Mouse (Mus musculus) neural tube, embryonic 11.5 days (tissue): ENCODE measurements around the gene Prr5l. TPM values are rescaled to one million over a fixed set of nuclear protein-coding genes. Genes with fewer than 3 reads are reported as not detected.

Source experiments
- ATAC-seq: fragments of 200-750 bp; cut with Nextera tagmentation; 2 replicates; pipeline ENCODE4 v1.8.0; 2017; ENCODE audit warnings: moderate number of reproducible peaks, mild to moderate bottlenecking, moderate TSS enrichment, moderate library complexity; ENCODE audit not compliant: insufficient read depth, low FRiP score, low TSS enrichment
- DNase-seq: peaks from one replicate; pipeline ENCODE4 v3.0.0-alpha.2; 2015; ENCODE audit warnings: low spot score
- H3K27ac ChIP-seq: fragments of 300-500 bp; sonication (generic); 2 replicates; pipeline ENCODE4 v1.5.1; 2014; ENCODE audit warnings: low read depth, mild to moderate bottlenecking, low read length
- H3K27me3 ChIP-seq: fragments of 300-500 bp; sonication (generic); 2 replicates; pipeline ENCODE4 v1.6.1; 2014; ENCODE audit warnings: mild to moderate bottlenecking, low read length, mixed read lengths; ENCODE audit not compliant: control insufficient read depth, insufficient read depth
- H3K36me3 ChIP-seq: fragments of 300-500 bp; sonication (generic); 2 replicates; pipeline ENCODE4 v1.6.1; 2014; ENCODE audit warnings: mild to moderate bottlenecking, low read length, moderate library complexity, mixed read lengths; ENCODE audit not compliant: control insufficient read depth, insufficient read depth
- H3K4me1 ChIP-seq: fragments of 300-500 bp; sonication (generic); 2 replicates; pipeline ENCODE4 v1.6.1; 2014; ENCODE audit warnings: low read length, mixed read lengths; ENCODE audit not compliant: control insufficient read depth, insufficient read depth
- H3K4me2 ChIP-seq: fragments of 300-500 bp; sonication (generic); 2 replicates; pipeline ENCODE4 v1.6.1; 2014; ENCODE audit warnings: low read depth, mild to moderate bottlenecking, moderate library complexity
- H3K4me3 ChIP-seq: fragments of 300-500 bp; sonication (generic); 2 replicates; pipeline ENCODE4 v1.5.1; 2014; ENCODE audit warnings: low read depth, low read length
- H3K9ac ChIP-seq: fragments of 300-500 bp; sonication (generic); 2 replicates; pipeline ENCODE4 v1.6.1; 2014; ENCODE audit warnings: mild to moderate bottlenecking, low read length
- H3K9me3 ChIP-seq: fragments of 300-500 bp; sonication (generic); 2 replicates; pipeline ENCODE4 v1.6.1; 2016; ENCODE audit warnings: low read length; ENCODE audit not compliant: control insufficient read depth
- WGBS: fragments of 180-500 bp; shearing (Covaris S2); extraction: QIAGEN DNeasy Blood & Tissue Kit; methylation state at CpG from one replicate; pipeline ENCODE4 v1.1.7; 2014; 5-methylcytosine and 5-hydroxymethylcytosine counted together
- polyA plus RNA-seq: library from polyadenylated mRNA; unstranded; fragments of >200 nt; fragmentation: Nextera tagmentation; extraction: Ambion mirVana; gene quantifications from 2 replicates; pipeline ENCODE4 v1.2.1, GENCODE M21; 2014

Gene Prr5l
- polyA plus RNA-seq, 1 experiment from 2014 or later: 11.5 TPM

- Histone ChIP-seq H3K27ac (peak overlapping the region; percentile 51), H3K4me2 (no peak overlapping the region), H3K9ac (peak overlapping the region; percentile 1; the same call in 1 of the 2 replicates), H3K9me3 (no peaks in the 10 kb centered on the region), H3K36me3 (no peaks in the 10 kb centered on the region), H3K4me1 (peaks cover 4% of the 10 kb centered on the region; the same call in 1 of the 2 replicates), H3K4me3 (no peak overlapping the region), H3K27me3 (no peaks in the 10 kb centered on the region)
- ATAC-seq (peak; percentile 88), DNase-seq (peak; percentile 67)
- WGBS: 32% methylated on average over 8 of the region's 8 CpGs
These were observed 160.2 kb downstream of the Prr5l start for GRCm38 (mm10) chr2:101722370-101723332.

- WGBS: 89% methylated on average over 4 of the region's 4 CpGs
- H3K4me2 ChIP-seq: no peak overlapping the region
These were observed 161.0 kb downstream of the Prr5l start for GRCm38 (mm10) chr2:101721835-101722234.

GRCm38 (mm10) chr2:101717162-101717561, 165.7 kb downstream of the Prr5l start:
- H3K9me3 ChIP-seq: no peaks in the 10 kb centered on the region
- H3K27ac ChIP-seq: no peak overlapping the region
- H3K36me3 ChIP-seq: no peaks in the 10 kb centered on the region

More at GRCm38 (mm10) chr2:101721835-101722234, 161.0 kb downstream of the Prr5l start:
- ATAC-seq: no peak
- H3K36me3 ChIP-seq: no peaks in the 10 kb centered on the region
- H3K27me3 ChIP-seq: no peaks in the 10 kb centered on the region
- no peak overlapping the region for H3K4me3 ChIP-seq
- peaks cover 4% of the 10 kb centered on the region; the same call in 1 of the 2 replicates for H3K4me1 ChIP-seq
- no peak for DNase-seq
- no peaks in the 10 kb centered on the region for H3K9me3 ChIP-seq
- H3K27ac ChIP-seq: no peak overlapping the region
- H3K9ac ChIP-seq: no peak overlapping the region

DNA sequence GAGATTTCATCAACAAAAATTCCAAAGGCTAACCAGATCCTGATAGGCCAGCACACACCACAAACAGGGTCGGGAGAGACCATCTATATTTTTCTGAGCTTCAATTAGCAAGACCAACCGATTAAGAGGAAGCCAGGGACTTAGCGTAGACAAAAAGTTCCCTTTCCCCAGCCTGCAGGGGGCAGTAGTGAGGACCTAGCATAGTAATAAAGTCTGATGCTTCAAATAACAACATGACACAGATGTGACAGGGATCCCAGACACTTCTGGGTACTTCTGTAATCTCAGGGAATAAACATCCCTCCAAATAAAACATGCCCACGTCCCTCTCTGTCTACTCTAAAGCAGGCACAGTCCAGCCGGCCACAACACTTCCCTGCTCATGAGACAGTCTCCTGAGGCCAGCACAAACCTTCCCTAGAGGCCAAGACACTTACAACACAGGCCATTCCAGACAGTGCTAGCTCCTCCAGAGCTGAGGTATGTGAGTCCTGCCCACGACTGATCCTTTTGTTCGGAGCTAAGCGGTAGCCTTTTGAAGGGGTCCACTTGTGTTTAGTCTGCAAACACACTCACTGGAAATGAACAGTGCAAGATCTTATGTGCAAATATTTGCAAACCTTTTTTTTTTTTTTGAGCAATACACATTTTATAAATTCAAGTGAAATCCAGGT, 167.0 kb downstream of the Prr5l start:
- Histone ChIP-seq H3K4me1 (no peaks in the 10 kb centered on the region), H3K9ac (no peak overlapping the region), H3K4me3 (no peak overlapping the region), H3K4me2 (no peak overlapping the region), H3K27me3 (no peaks in the 10 kb centered on the region), H3K36me3 (no peaks in the 10 kb centered on the region), H3K9me3 (no peaks in the 10 kb centered on the region), H3K27ac (no peak overlapping the region)
- DNase-seq (no peak), ATAC-seq (no peak)
- 84% methylated on average over 8 of the region's 8 CpGs for WGBS

More at GRCm38 (mm10) chr2:101717162-101717561, 165.7 kb downstream of the Prr5l start:
- DNase-seq (no peak), ATAC-seq (no peak)
- H3K27me3 ChIP-seq: no peaks in the 10 kb centered on the region
- no peaks in the 10 kb centered on the region for H3K4me1 ChIP-seq
- H3K4me2 ChIP-seq: no peak overlapping the region
- H3K9ac ChIP-seq: no peak overlapping the region
- 93% methylated on average over 13 of the region's 13 CpGs for WGBS
- no peak overlapping the region for H3K4me3 ChIP-seq

GRCm38 (mm10) chr2:101711608-101712007, 171.2 kb downstream of the Prr5l start:
- no peaks in the 10 kb centered on the region for H3K4me1 ChIP-seq
- no peak for ATAC-seq
- no peaks in the 10 kb centered on the region for H3K36me3 ChIP-seq
- H3K4me3 ChIP-seq: no peak overlapping the region
- H3K27ac ChIP-seq: no peak overlapping the region
- no peak overlapping the region for H3K9ac ChIP-seq
- H3K9me3 ChIP-seq: no peaks in the 10 kb centered on the region
- 94% methylated on average over 3 of the region's 3 CpGs for WGBS
- no peak overlapping the region for H3K4me2 ChIP-seq
- no peaks in the 10 kb centered on the region for H3K27me3 ChIP-seq
- no peak for DNase-seq

DNA sequence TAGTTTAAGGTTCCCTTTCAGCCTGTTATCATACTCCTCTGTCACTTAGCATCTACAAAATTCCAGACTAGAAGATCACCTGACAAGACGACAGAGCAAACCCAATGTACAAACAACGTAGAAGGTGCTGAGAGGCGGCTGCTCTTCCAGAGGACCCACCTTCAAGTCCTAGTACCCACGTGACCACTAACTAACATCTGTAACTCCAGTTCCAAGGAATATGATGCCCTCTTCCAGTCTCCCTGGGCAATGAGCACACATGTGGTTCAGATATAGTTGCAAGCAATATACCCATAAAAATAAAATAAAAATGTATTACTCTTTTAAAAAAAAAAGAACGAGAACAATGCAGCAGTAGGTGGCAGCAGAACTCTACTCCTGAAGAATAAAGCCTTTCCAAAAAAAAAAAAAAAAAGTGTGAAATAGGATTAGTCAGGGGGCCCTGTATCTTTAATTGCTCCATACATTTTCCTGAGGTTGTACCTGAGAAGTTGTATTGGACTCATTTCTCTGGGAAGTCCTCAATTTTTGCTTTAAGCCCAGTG, 176.8 kb downstream of the Prr5l start:
- Histone ChIP-seq H3K36me3 (no peaks in the 10 kb centered on the region), H3K9me3 (no peaks in the 10 kb centered on the region), H3K4me1 (no peaks in the 10 kb centered on the region), H3K27ac (no peak overlapping the region), H3K4me2 (no peak overlapping the region), H3K27me3 (no peaks in the 10 kb centered on the region), H3K9ac (no peak overlapping the region), H3K4me3 (no peak overlapping the region)
- WGBS: 58% methylated on average over 5 of the region's 5 CpGs
- DNase-seq (no peak), ATAC-seq (no peak)

- no peak for ATAC-seq
- 91% methylated on average over 4 of the region's 4 CpGs for WGBS
These were observed 183.5 kb downstream of the Prr5l start for GRCm38 (mm10) chr2:101699284-101699683.

GRCm38 (mm10) chr2:101695584-101695983, 187.2 kb downstream of the Prr5l start:
- Histone ChIP-seq H3K4me1 (no peaks in the 10 kb centered on the region), H3K36me3 (peaks cover 11% of the 10 kb centered on the region), H3K27ac (no peak overlapping the region), H3K9me3 (no peaks in the 10 kb centered on the region), H3K9ac (no peak overlapping the region), H3K4me2 (no peak overlapping the region), H3K27me3 (no peaks in the 10 kb centered on the region), H3K4me3 (no peak overlapping the region)
- no peak for DNase-seq
- WGBS: 93% methylated on average over 7 of the region's 7 CpGs
- no peak for ATAC-seq

More at GRCm38 (mm10) chr2:101699284-101699683, 183.5 kb downstream of the Prr5l start:
- Histone ChIP-seq H3K9me3 (no peaks in the 10 kb centered on the region), H3K4me2 (no peak overlapping the region), H3K4me1 (no peaks in the 10 kb centered on the region), H3K36me3 (peaks cover 8% of the 10 kb centered on the region), H3K27me3 (no peaks in the 10 kb centered on the region), H3K27ac (no peak overlapping the region), H3K9ac (no peak overlapping the region), H3K4me3 (no peak overlapping the region)
- DNase-seq: no peak
